Mouse (Mus musculus) liver, embryonic 14.5 days (tissue): ENCODE results near the gene Ren1.

Source experiments
- CTCF ChIP-seq: IDR thresholded peaks from 2 replicates; pipeline ENCODE4 v1.5.1; 2016; ENCODE audit warnings: antibody characterized with exemption, low read depth, control low read depth
- EP300 ChIP-seq: IDR thresholded peaks from 2 replicates; pipeline ENCODE4 v1.6.1; 2016; ENCODE audit warnings: antibody characterized with exemption, low read depth

GRCm38 (mm10) chr1:133379254-133379985, 29.1 kb downstream of the Ren1 start:
- no peak for TF ChIP-seq CTCF
- TF ChIP-seq EP300: no peak
